9 mouse cellular contexts compared by ENCODE assay signal in the genomic region with DNA sequence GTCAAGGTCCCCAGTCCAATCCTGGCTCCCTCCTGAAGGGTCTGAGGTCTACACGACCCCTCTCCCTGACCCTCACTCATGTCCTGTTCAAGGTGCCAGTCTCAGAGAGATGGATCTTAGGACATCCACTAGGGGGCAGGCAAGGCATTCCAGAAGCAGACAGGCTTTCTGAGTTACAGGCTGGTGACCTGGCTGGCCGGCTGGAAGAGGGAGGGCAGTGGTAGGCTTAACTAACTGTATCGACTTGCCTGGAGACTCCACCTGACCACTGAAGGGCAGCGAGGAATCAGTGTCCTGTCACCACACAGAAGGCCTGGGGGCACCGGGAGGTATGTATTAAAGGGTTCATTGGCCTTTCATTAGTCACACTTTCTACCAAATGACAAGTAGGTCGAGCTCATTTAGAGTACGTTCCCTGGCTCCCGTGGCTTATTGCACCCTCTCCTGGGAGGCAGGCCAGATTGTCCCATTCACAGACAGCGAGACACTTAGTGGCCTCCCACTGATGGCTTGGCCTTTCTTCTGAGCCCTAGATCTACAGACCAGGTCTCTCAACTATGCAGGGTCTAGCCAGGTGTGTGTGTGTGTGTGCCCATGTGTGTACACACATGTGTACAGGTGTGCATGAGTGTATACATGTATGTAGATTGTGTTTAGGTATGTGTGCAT. TPM values are rescaled to one million over a fixed set of nuclear protein-coding genes. Genes with fewer than 3 reads are reported as not detected.
DNase-seq lines count a peak whose midpoint lies in the region; ATAC-seq lines count a peak whose summit lies in the region.
"Had no signal": no experiment of that assay in that cellular context is flagged by ENCODE, and none has a peak within 500 bp of the region (broad histone marks: within the 10 kb centered on the region; RNA-seq: fewer than 3 reads in every experiment).

No protein-coding gene starts in this region.

- H3K27me3 ChIP-seq in hindbrain, embryonic 15.5 days, result 0 out of 2 replicates have a peak, but pooled peaks cover 4% of the 10 kb centered on the region
- H3K27me3 ChIP-seq: stomach, embryonic 15.5 days had no signal

- no peaks in the 10 kb centered on the region for H3K9me3 ChIP-seq in hindbrain, embryonic 15.5 days
- H3K9me3 ChIP-seq: stomach, embryonic 15.5 days had no signal

- peaks cover 5% of the 10 kb centered on the region for H3K4me1 ChIP-seq in hindbrain, embryonic 15.5 days (replicated peaks)

- peak; percentile 29 for DNase-seq in WW6 (ENCODE audit: low read depth, low spot score)
- peak; percentile 94 to 96 for DNase-seq in cerebellum, postnatal 10 days
- peak; percentile 78 to 81 for DNase-seq in frontal cortex, postnatal 36 days (ENCODE audit: low spot score in 2 of 2)
- peak; percentile 70 to 84 for DNase-seq in layer of hippocampus, postnatal 14 days (ENCODE audit: low spot score in 2 of 2)
- peak; percentile 80 to 84 for DNase-seq in right cerebral cortex, adult 2 months (ENCODE audit: low spot score in 2 of 2)
- peak; percentile 73 to 76 for DNase-seq in urinary bladder, postnatal 36 days (ENCODE audit: low spot score in 2 of 2)

- no peak overlapping the region for H3K9ac ChIP-seq in hindbrain, embryonic 15.5 days
- H3K9ac ChIP-seq: stomach, embryonic 15.5 days had no signal

- no peak overlapping the region for H3K4me2 ChIP-seq in hindbrain, embryonic 15.5 days
- H3K4me2 ChIP-seq: stomach, embryonic 15.5 days had no signal

- 6% methylated on average over 9 of the region's 9 CpGs for WGBS in hindbrain, embryonic 15.5 days

- ATAC-seq in hindbrain, embryonic 15.5 days (ENCODE audit: low FRiP score, low read depth), result peak; percentile 50
- ATAC-seq in megakaryocyte progenitor cell, adult 5-6 weeks (replicated peaks; ENCODE audit: poor library complexity), result peak; percentile 94

- no peak overlapping the region for H3K4me3 ChIP-seq in hindbrain, embryonic 15.5 days
- H3K4me3 ChIP-seq: stomach, embryonic 15.5 days had no signal

- H3K27ac ChIP-seq in hindbrain, embryonic 15.5 days (replicated peaks), result no peak overlapping the region

- no peaks in the 10 kb centered on the region for H3K36me3 ChIP-seq in hindbrain, embryonic 15.5 days
- H3K36me3 ChIP-seq: stomach, embryonic 15.5 days had no signal

RNA-seq across cellular contexts. Expression of a gene that starts 7.9 kb away (rescaled TPM):
- 4.6 and 5.6 TPM in 2 replicates for polyA plus RNA-seq in hindbrain, embryonic 15.5 days (2015; fragmentation: Nextera tagmentation; extraction: Ambion mirVana)
- 1 to 10 TPM; 1.9 to 3.2 TPM for total RNA-seq in layer of hippocampus, postnatal 14 days (2021)
- total RNA-seq in megakaryocyte progenitor cell, adult 5-6 weeks (2015), result 0.05 TPM in 1 of 2 replicates, not detected in the other
- total RNA-seq in megakaryocyte progenitor cell, adult 5-6 weeks (2017), result 0.04 TPM in 1 of 2 replicates, not detected in the other

RNA-seq across cellular contexts. Expression of a gene that starts 41.0 kb away (rescaled TPM):
- 0.13 and 0.58 TPM in 2 replicates for polyA plus RNA-seq in hindbrain, embryonic 15.5 days (2015; fragmentation: Nextera tagmentation; extraction: Ambion mirVana)
- not detected for total RNA-seq in layer of hippocampus, postnatal 14 days (2021)
- not detected in 2 replicates for total RNA-seq in megakaryocyte progenitor cell, adult 5-6 weeks (2015)
- not detected in 2 replicates for total RNA-seq in megakaryocyte progenitor cell, adult 5-6 weeks (2017)

Comparison
In these comparisons a context has a peak if more than half of its experiments do, and no peak if none do; other contexts are left out.
1. DNase-seq: peak in every context shown above with its lines; median percentile 95 in cerebellum, postnatal 10 days; 82 in right cerebral cortex, adult 2 months; 80 in frontal cortex, postnatal 36 days; 77 in layer of hippocampus, postnatal 14 days; 74 in urinary bladder, postnatal 36 days; 29 in WW6.